Mouse (Mus musculus): ENCODE measurements around the gene Cdc42ep3.

The Cdc42ep3 gene

GRCm38 (mm10) chr17:79291672-79292071, 63.2 kb downstream of the Cdc42ep3 start:
- no peak for DNase-seq (ENCODE audit: low spot score in 2 of 2)

DNA sequence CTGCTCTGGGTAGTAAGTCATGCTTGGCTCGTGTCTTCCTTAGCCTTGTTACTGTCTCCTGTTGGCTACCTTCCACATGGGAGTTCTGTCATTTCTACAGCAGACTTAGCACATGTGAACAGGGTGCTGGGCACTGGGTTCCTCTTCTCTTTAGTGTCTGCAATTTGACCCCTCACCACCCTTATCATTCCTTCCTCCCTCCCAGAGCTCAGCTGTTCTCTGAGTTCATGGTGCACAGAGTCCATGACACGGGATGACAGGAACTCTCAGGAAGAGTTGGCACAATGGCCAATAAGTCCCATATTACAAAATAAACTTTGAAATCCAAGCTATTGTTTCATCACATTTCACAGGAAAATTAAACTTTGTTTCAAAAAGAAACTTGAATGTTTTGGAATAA, 64.2 kb downstream of the Cdc42ep3 start:
- no peak for DNase-seq (ENCODE audit: low spot score in 2 of 2)

- DNase-seq (ENCODE audit: low spot score in 2 of 2) = no peak
Observed at GRCm38 (mm10) chr17:79287302-79287701, 67.6 kb downstream of the Cdc42ep3 start.

- DNase-seq (ENCODE audit: low spot score in 2 of 2) = no peak
Observed at GRCm38 (mm10) chr17:79285030-79285601, 69.8 kb downstream of the Cdc42ep3 start.

Measured in spleen, postnatal 4 days (tissue).